Mouse (Mus musculus): ENCODE data around the gene Acaa1a.
A peak's percentile ranks its signal among the peaks of the same experiment; 100 is the strongest.
"Not testable (repeated sequence)": the region's sequence is repeated elsewhere in the genome, so short reads cannot be mapped to it uniquely, and the experiment has no call there.

Gene Acaa1a

GRCm38 (mm10) chr9:119339106-119339505 lies 370 bp upstream of the Acaa1a start:
- no peak for DNase-seq (ENCODE audit: low spot score in 2 of 2)

- DNase-seq (ENCODE audit: low spot score in 2 of 2) = no peak
These were observed 720 bp downstream of the Acaa1a start for GRCm38 (mm10) chr9:119340212-119340580.

GRCm38 (mm10) chr9:119340909-119341816 lies 1.7 kb downstream of the Acaa1a start, which contains the start of gene Myd88:
Gene Myd88, minus strand, starts transcription at chr9:119341411.
- peak; percentile 85 to 90 for DNase-seq (ENCODE audit: low spot score in 2 of 2)

- no peak for DNase-seq (ENCODE audit: low spot score in 2 of 2)
These were observed 3.3 kb downstream of the Acaa1a start for GRCm38 (mm10) chr9:119342728-119343127.

- DNase-seq (ENCODE audit: low spot score in 2 of 2) = no peak
These were observed 6.9 kb downstream of the Acaa1a start for GRCm38 (mm10) chr9:119346376-119346775.

- no peak for DNase-seq (ENCODE audit: low spot score in 2 of 2)
These were observed 11.1 kb downstream of the Acaa1a start for GRCm38 (mm10) chr9:119350531-119350930.

- DNase-seq (ENCODE audit: low spot score in 2 of 2) = no peak
These were observed 11.7 kb downstream of the Acaa1a start for GRCm38 (mm10) chr9:119350947-119351705.

- peak; percentile 77 to 94 for DNase-seq (ENCODE audit: low spot score in 2 of 2)
These were observed 12.6 kb downstream of the Acaa1a start for GRCm38 (mm10) chr9:119352060-119352459.

- DNase-seq (ENCODE audit: low spot score in 2 of 2) = no peak
These were observed 14.4 kb downstream of the Acaa1a start for GRCm38 (mm10) chr9:119353926-119354325.

GRCm38 (mm10) chr9:119355943-119356342 lies 16.5 kb downstream of the Acaa1a start:
- DNase-seq (ENCODE audit: low spot score in 2 of 2) = no peak

GRCm38 (mm10) chr9:119357331-119358057 lies 18.0 kb downstream of the Acaa1a start, which contains the start of gene Xylb:
Gene Xylb, plus strand, starts transcription at chr9:119357381.
- DNase-seq (ENCODE audit: low spot score in 2 of 2) = peak; percentile 87 to 94

GRCm38 (mm10) chr9:119358058-119358429 lies 18.6 kb downstream of the Acaa1a start:
- no peak for DNase-seq (ENCODE audit: low spot score in 2 of 2)

GRCm38 (mm10) chr9:119361416-119361815 lies 21.9 kb downstream of the Acaa1a start:
- no peak for DNase-seq (ENCODE audit: low spot score in 2 of 2)

GRCm38 (mm10) chr9:119363229-119363628 lies 23.8 kb downstream of the Acaa1a start:
- no peak for DNase-seq (ENCODE audit: low spot score in 2 of 2)

- DNase-seq (ENCODE audit: low spot score in 2 of 2) = no peak
These were observed 25.8 kb downstream of the Acaa1a start, which contains the start of gene Slc22a14 for GRCm38 (mm10) chr9:119365284-119365683. Gene Slc22a14, minus strand, starts transcription at chr9:119365553.

GRCm38 (mm10) chr9:119368367-119368766 lies 28.9 kb downstream of the Acaa1a start:
- DNase-seq (ENCODE audit: low spot score in 2 of 2) = no peak

- not testable (repeated sequence) for DNase-seq (ENCODE audit: low spot score in 2 of 2)
These were observed 31.3 kb downstream of the Acaa1a start for GRCm38 (mm10) chr9:119370770-119371169.

GRCm38 (mm10) chr9:119371251-119371650 lies 31.8 kb downstream of the Acaa1a start:
- no peak for DNase-seq (ENCODE audit: low spot score in 2 of 2)

- DNase-seq (ENCODE audit: low spot score in 2 of 2) = no peak
These were observed 35.5 kb downstream of the Acaa1a start for GRCm38 (mm10) chr9:119375008-119375407.

- DNase-seq (ENCODE audit: low spot score in 2 of 2) = no peak
These were observed 36.1 kb downstream of the Acaa1a start for GRCm38 (mm10) chr9:119375556-119375955.

- DNase-seq (ENCODE audit: low spot score in 2 of 2) = no peak
These were observed 38.8 kb downstream of the Acaa1a start for GRCm38 (mm10) chr9:119378231-119378630.

GRCm38 (mm10) chr9:119382603-119383002 lies 43.1 kb downstream of the Acaa1a start:
- DNase-seq (ENCODE audit: low spot score in 2 of 2) = no peak

All from spleen, postnatal 4 days (tissue).